Mouse (Mus musculus) stomach, embryonic 15.5 days (tissue): ENCODE results near the gene Gm21560. TPM values are rescaled to one million over a fixed set of nuclear protein-coding genes. Genes with fewer than 3 reads are reported as not detected.
"Not testable (repeated sequence)": the region's sequence is repeated elsewhere in the genome, so short reads cannot be mapped to it uniquely, and the experiment has no call there.

Experiments used
- ATAC-seq: fragments of 200-750 bp; cut with Nextera tagmentation; 2 replicates; pipeline ENCODE4 v1.8.0; 2017; ENCODE audit warnings: low read depth, moderate number of reproducible peaks, moderate TSS enrichment; ENCODE audit not compliant: insufficient read depth, low FRiP score
- H3K27ac ChIP-seq: fragments of 300-500 bp; sonication (generic); 2 replicates; pipeline ENCODE4 v1.5.1; 2015; ENCODE audit warnings: mild to moderate bottlenecking, inconsistent platforms
- H3K27me3 ChIP-seq: fragments of 300-500 bp; sonication (generic); replicated peaks from 2 replicates; pipeline ENCODE4 v1.6.1; 2015; ENCODE audit warnings: inconsistent platforms
- H3K36me3 ChIP-seq: fragments of 300-500 bp; sonication (generic); 2 replicates; pipeline ENCODE4 v1.6.1; 2015; ENCODE audit warnings: inconsistent platforms
- H3K4me1 ChIP-seq: fragments of 300-500 bp; sonication (generic); 2 replicates; pipeline ENCODE4 v1.6.1; 2015; ENCODE audit warnings: inconsistent platforms
- H3K4me2 ChIP-seq: fragments of 300-500 bp; sonication (generic); 2 replicates; pipeline ENCODE4 v1.6.1; 2015; ENCODE audit warnings: mild to moderate bottlenecking, inconsistent platforms
- H3K4me3 ChIP-seq: fragments of 300-500 bp; sonication (generic); replicated peaks from 2 replicates; pipeline ENCODE4 v1.5.1; 2015; ENCODE audit warnings: inconsistent platforms
- H3K9ac ChIP-seq: fragments of 300-500 bp; sonication (generic); 2 replicates; pipeline ENCODE4 v1.6.1; 2015; ENCODE audit warnings: inconsistent platforms
- H3K9me3 ChIP-seq: fragments of 300-500 bp; sonication (generic); 2 replicates; pipeline ENCODE4 v1.6.1; 2016; ENCODE audit warnings: inconsistent platforms
- WGBS: fragments of 180-500 bp; shearing (Covaris S2); methylation state at CpG from one replicate; pipeline ENCODE4 v1.1.7; 2015; 5-methylcytosine and 5-hydroxymethylcytosine counted together
- polyA plus RNA-seq: library from polyadenylated mRNA; unstranded; fragments of >200 nt; fragmentation: Nextera tagmentation; extraction: Ambion mirVana; gene quantifications from 2 replicates; pipeline ENCODE4 v1.2.1, GENCODE M21; 2015

Gene Gm21560
- not detected in 2 replicates for polyA plus RNA-seq

- not testable (repeated sequence) for H3K9me3 ChIP-seq, H3K36me3 ChIP-seq, H3K4me1 ChIP-seq, H3K27ac ChIP-seq, ATAC-seq, H3K27me3 ChIP-seq, H3K4me2 ChIP-seq, H3K9ac ChIP-seq, H3K4me3 ChIP-seq
- WGBS = 64% methylated on average over 2 of the region's 2 CpGs
These were observed at the start of gene Gm21560 for GRCm38 (mm10) chr14:6219192-6219591. Gene Gm21560, minus strand, starts transcription at chr14:6219292.

GRCm38 (mm10) chr14:6163538-6163937 is 55.6 kb downstream of the Gm21560 start:
- not testable (repeated sequence) for H3K4me3 ChIP-seq, H3K27ac ChIP-seq, H3K4me1 ChIP-seq, H3K36me3 ChIP-seq, H3K9me3 ChIP-seq, H3K4me2 ChIP-seq, H3K9ac ChIP-seq, H3K27me3 ChIP-seq, ATAC-seq
- WGBS = 72% methylated on average over 7 of the region's 9 CpGs

GRCm38 (mm10) chr14:6161085-6161484 is 58.0 kb downstream of the Gm21560 start:
- not testable (repeated sequence) for ATAC-seq, H3K27me3 ChIP-seq, H3K9me3 ChIP-seq, H3K4me2 ChIP-seq, H3K9ac ChIP-seq, H3K4me3 ChIP-seq, H3K36me3 ChIP-seq, H3K4me1 ChIP-seq, H3K27ac ChIP-seq
- 92% methylated on average over 1 of the region's 1 CpGs for WGBS

Other genes starting within 250 kb of the Gm21560 start
- gene Gm3453, start 240.2 kb downstream of the Gm21560 start, polyA plus RNA-seq = not detected in 2 replicates
- gene Gm6337, start 161.0 kb downstream of the Gm21560 start, polyA plus RNA-seq = not detected in 2 replicates
- gene Gm8206, start 125.3 kb downstream of the Gm21560 start, polyA plus RNA-seq = 1.2 and 1.5 TPM in 2 replicates
- 1.6 and 1.9 TPM in 2 replicates for gene Gm3468, start 110.6 kb downstream of the Gm21560 start, polyA plus RNA-seq
- not detected in 2 replicates for gene Gm3476, start 93.5 kb downstream of the Gm21560 start, polyA plus RNA-seq
- gene Gm3411, start 68.0 kb upstream of the Gm21560 start, polyA plus RNA-seq = 1.3 TPM in 2 replicates
- not detected in 2 replicates for gene Gm21103, start 85.6 kb upstream of the Gm21560 start, polyA plus RNA-seq
- not detected in 2 replicates for gene Gm3618, start 124.4 kb upstream of the Gm21560 start, polyA plus RNA-seq
- gene Gm16440, start 171.0 kb upstream of the Gm21560 start, polyA plus RNA-seq = not detected in 2 replicates
- gene Gm3591, start 193.2 kb upstream of the Gm21560 start, polyA plus RNA-seq = 0.62 and 0.71 TPM in 2 replicates
- not detected in 2 replicates for gene Gm3594, start 225.3 kb upstream of the Gm21560 start, polyA plus RNA-seq